Mouse (Mus musculus) spleen, postnatal 4 days (tissue): ENCODE data around the gene Ercc6l2.
"Not testable (repeated sequence)": the region's sequence is repeated elsewhere in the genome, so short reads cannot be mapped to it uniquely, and the experiment has no call there.

ENCODE experiments used
- DNase-seq, 2 experiments: peaks; one replicate each; pipeline ENCODE4 v3.0.0; 2022; ENCODE audit warnings: low spot score in 2 of 2

The Ercc6l2 gene

DNA sequence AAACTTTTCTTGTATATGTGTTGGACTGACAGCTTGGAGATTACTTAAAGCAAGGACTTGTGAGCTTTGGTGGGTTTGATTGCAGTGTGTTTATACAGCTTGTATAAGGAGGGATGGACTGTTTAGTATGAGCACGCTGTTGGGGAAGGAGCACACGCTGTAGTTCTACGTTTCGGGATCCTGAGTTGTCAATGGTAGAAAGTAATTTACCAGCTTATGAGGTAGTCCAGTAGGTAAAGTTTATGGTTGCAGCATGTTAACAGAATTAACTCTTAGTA lies 64.8 kb downstream of the Ercc6l2 start:
- no peak for DNase-seq

DNA sequence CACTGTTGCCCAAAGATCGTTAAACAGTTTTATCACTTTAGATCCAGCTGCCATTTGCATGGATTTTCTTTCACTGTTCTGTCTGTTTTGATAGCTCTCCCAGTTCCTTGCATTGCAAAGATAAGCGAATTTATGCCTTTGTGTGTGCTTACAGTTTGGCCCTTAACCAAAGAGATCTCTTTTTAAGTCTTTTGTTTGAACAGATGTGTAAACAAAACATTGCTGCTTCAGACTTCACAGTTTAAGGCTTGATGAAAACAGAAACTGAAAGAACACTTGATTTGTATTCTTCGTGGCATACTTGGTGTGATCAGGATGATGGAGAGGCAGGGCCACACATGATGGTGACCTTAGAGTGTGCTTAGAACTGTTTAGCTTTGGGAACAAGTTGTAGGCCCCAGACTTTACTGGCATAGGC lies 70.5 kb downstream of the Ercc6l2 start:
- peak in 1 of 2 experiments; percentile 38 for DNase-seq

DNA sequence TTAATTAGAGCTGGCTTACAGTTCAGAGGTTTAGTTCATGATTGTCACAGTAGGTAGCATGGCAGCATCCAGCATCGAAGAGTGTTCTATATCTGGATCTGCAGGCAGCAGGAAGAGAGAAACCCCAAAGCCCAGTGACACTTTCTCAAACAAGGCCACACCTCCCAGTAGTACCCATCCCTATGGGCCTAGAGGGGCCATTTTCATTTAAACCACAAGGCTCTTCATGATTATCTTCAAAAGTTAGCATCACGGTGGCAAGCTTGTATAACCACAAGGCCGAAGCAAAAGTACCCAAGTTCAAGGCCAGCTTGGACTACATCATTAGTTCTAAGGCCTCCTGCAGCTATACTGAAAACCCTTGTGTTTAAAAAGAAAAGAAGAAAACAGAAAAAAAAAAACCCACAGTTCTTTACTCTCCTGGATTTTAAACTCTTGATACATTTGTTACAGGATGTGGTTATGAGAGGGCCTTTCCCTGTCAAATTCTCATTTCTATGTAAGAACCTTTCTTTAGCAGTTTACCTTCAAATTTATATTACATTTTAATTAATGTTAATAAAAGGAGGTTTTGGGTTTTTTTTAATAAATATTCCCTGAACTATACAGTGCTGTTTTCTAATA lies 71.5 kb downstream of the Ercc6l2 start:
- DNase-seq: peak in 1 of 2 experiments; percentile 49

DNA sequence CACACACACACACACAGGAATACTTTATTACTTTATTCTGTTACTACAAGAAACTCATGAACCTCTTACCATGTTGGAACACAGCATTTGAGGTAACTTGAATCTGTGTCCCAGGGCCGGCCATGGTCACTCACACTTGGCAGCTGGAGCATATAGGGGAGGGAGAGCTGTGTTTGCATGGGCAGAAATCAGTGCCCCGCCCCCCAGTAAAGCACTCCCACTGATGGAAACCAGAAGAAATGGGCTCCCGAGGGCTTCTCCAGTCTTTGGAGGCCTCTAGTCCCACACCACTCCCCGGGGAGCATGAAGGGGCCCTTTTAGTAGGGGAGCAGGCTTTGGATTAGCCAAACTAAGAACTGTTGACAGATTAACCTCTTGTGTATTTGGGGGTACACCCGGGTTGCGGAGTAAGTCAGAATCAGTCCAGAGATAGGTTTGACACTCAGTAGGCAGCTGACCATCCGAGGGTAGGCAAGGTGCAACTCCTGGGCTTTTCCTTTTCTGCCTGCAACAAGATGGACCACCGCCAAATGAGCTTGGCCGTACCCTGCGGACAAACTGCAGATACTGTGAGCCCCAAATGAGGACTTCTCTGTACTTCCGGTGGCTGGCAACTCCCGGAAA lies 85.8 kb downstream of the Ercc6l2 start:
- peak in 1 of 2 experiments; percentile 14 for DNase-seq

DNA sequence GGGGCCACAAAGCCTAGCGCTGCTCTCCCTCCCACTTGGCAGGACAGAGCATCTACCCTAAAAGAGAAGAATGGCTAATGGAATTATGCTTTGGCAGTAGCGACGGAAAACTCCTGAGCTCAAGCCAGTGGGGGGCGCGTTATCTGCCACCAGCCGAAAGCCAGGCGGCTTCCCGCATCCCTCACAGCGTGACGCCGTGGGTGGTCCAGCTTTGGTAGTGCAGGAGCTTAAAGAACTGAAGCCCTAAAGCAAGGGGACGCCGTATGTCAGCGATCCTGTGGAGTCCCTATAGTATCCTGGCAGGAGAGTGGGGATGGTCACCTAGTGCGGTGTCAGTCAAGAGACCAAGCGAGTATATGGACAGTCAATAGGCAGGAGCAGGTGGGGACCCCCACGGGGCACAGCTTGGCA lies 86.3 kb downstream of the Ercc6l2 start:
- no peak for DNase-seq

DNA sequence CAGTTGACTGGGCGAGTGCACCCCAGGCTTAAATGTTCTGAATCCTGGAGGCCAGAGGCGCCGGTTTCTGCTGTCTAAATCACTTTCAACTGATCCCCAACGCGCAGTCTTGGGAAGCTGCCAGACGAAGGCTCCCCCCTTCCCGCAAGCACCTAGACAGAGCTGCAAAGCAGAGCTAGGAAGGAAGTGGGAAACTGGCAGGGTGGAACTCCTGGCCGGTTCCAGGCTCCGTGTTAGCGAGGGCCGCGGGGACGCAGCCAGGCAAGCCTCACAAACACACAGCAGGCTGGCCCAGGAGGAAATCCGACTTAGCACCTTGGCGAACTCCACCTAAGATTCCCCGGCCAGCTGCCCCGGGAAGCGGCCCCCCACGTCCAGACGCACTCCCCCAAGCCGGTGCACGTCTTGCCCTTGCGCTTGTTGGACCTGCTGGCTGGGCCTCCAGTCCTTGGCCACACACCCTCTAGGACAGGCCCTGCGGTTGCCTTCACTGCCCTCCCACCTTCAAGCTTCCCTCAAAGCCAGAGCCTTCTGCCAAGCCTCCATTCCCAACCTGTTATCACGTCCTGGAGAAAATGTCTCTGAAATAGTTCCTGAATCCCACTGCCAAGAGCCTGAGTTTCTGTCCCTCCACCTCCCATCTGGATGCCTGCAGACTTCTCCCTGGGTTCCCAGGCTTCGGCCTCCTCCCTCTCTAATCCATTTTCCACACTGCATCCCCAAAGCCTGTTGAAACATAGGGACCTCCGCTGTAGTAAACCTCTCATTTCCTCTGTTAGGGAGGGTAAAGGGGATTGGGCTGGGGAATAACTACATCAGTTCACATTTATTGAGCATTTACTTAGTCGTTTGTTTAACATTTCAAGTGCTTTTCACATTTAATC lies 86.9 kb downstream of the Ercc6l2 start:
- no peak for DNase-seq

DNA sequence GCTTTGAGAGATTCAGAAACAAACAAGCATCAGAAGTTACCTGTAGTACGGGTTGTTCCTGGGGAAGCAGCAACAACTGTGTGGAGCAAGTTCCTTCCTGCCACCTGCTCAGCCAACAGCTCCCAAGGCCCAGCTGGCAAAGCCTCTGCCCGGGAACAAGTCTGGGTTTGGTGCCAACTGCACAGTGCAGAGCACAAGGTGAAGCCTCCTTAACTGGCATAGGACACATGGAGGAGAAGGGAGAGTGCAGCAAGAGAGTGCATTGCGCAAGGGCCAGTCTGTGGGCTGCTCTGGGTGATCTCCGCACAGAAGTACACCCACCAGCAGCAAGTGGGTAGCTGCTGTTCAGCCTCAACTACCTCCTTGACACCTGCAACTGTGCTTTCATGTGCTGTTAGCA lies 91.5 kb downstream of the Ercc6l2 start:
- DNase-seq: no peak

DNA sequence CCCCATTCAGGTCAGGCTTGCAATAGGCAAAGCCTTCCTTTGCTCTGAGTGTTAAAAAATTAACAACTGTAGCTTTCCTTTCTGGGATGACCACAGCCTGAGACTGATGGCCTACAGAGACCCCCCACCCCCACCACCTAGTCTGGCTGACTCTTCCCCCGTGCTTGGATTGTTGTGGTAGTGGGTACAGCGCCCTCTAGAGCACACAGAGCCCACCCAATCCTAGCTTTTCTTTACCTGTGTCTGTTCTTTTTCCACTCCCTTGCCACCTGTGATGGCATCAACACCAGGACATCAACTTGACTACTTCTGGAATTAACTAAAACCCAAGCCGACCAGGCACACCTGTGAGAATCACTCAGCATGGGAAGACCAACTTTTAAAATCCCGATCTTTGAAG lies 92.4 kb downstream of the Ercc6l2 start:
- no peak for DNase-seq

DNA sequence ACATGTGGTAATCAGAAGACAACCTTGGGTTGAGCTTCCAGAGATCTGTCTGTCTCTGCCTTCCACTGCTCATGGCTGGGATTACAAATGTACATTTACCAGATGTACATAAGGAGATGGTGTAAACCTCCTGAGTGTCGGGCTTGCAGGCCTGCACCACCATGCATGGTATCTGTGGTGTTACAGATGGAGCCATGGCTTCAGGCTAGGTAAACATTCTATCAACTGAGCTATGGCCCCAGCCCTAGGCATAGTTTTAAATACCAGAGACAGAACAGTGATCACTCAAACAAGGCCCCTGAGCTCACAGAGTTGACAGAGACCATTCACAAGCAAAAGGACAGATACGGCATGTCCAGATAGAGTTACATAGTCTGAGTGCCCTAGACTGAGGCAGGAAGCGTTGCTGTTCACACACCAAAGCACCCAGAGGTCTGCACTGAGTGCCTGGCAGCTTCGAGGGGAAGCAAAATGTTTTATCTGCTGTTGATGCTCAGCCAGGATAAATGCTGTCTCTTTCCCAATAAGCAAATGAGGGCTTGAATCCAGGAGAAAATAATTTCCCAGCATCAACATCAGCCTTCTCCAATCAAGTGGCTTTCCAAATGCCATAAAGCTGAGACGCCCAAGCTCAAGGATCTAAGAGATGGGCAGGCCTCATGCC lies 95.2 kb downstream of the Ercc6l2 start:
- DNase-seq: no peak

DNA sequence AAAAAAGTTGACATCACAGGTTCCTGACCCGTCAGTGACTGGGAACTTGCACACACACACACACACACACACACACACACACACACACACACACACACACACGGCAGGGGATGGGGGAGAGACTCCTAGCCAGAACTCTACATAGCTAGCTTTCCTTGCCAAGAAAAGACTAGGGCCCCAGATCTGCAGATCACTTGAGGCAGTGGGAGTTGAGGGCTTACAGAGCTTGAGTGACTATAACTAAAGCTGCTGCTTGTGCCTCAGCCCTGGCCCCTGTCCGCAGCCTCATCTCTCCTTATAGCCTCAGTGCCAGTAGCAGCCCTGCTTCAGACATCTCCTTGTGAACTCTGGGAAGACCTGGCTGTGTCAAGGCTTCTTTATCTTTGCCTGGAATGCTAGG lies 96.6 kb downstream of the Ercc6l2 start:
- DNase-seq: no peak

DNA sequence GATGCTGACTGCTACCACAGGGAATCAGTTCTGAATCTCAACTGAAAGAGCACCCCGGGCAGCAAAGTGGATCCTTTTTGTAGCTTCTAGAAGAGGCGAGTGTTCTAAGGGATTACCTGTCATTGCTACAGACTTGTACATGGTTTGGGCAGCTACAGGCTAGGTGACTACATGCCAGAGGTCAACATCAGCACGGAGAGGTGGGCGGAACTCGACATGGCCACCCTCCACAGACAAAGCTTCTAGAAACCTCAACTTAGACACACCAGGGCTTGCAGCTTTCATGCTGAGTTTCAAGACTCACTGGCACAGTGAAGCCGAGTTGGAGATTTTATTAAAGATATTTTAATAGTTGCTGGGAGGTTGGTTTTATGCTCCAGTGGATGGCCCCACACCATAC lies 98.1 kb downstream of the Ercc6l2 start:
- no peak for DNase-seq

DNA sequence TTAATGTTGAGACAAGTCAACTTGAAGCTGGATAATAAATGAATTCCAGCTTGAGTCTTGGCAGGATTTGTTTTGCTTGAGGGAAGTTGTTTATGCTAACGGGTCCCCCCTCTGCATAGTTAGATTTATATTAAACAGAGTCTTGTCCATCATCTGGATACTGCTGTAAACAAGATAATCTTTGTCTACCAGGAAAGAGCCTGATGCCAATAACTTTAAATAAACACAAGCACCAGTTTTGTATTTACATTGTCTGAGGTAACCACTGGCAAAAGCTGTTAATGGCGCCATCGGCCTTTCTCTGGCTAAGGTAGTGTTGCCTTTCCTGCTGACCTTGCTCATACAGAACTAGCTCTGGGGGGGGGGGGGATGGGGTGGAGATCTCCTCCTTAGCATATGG lies 100.1 kb downstream of the Ercc6l2 start:
- DNase-seq: no peak

DNA sequence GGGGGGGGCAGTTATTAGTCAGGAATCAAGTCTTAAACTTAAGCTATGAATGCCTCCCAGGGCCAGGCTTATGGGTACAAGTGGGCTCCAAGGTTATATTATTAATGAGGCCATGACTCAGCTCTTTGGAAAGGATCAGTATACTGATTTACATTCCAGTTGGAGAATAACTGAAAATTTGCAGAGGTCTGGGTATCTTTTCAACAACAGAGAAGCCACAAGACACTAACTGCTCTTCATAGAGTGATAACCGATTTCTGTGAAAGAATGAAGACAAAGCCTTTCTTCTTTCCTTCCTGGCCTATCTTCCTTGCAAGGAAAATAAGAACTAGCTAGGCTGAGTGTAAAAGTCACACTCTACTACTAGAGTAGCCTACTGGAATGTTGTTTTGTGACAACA lies 100.6 kb downstream of the Ercc6l2 start:
- no peak for DNase-seq

DNA sequence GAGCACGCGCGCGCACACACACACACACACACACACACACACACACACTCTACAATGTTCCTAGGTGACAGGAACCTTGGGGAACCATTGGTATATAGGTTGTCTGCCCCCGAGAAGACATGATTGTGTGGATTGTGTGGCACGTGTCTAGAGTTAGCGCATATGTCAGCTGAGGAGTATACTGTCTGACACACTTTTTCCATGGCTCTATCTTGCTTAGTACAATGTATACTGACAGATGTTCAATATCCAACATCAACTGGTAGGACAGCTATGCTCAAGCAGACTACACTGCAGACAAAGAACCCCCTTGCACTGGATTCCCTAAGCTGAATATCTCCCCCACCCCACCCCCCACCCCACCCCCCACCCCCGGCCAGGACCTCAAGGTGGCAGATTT lies 101.5 kb downstream of the Ercc6l2 start:
- DNase-seq: no peak

DNA sequence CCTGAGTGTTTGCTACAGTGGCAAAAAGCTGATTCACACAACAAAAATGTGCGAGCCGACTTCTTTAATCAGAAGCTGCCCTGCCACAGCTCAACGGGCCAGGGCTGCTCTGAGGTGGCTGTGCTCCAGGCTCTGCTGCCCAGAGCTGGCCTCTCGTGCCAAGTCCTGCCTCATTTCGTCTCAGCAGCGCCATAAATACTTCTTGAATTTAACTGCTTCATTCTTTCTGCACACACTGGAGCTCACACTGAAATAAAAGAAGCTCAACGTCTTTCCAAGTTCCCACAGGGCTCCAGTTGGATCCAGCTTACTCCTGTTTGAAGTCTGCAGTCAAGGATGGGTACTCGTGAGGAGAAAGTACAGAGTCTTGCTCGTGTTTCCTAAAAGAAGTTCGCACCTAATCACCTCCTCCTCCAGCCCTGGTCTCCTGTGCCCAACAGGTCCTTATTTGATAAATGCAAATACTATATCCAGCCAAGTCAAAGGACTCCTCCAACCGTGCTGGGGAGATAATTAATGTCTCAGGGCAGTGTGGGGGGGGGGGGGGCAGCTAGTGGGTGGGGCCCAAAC lies 102.2 kb downstream of the Ercc6l2 start:
- DNase-seq: no peak

DNA sequence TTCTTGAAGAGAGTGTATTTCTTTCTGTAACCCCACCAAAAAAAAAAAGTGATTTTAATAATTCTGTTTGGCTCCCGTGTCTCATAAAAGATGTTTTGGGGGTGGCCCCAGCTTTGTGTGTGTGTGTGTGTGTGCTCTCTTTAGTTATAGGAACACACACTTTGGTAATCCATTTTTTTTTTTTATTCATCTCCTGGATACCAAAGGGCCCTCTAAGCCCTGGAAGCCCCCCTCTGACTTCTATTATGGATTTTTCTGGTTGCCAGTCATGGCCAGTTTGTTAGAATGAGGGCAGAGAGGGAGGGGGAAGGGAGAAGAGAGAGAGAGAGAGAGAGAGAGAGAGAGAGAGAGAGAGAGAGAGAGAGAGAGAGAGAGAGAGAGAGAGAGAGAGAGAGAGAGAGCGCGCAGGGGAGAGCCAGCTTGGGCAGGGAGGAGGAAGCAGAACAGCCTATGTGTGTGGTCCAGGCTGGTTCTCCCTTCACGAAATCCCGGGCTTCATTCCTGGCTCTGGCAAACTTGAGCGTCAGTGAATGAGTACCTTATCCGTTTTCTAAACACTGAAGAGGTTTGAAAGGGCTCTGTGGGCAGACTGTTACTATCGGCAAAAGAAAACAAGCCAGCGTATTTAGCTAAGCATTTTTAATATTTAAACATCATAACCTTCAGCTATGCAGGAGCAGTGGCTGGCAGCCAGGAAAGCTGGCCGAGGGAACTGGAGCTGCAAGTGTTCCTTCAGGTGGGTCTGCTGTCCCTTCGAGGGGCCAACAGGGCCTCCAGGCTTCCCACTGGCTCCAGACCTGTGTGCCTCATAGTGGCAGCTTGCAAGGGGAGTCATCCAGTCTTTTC lies 103.0 kb downstream of the Ercc6l2 start:
- DNase-seq: no peak

DNA sequence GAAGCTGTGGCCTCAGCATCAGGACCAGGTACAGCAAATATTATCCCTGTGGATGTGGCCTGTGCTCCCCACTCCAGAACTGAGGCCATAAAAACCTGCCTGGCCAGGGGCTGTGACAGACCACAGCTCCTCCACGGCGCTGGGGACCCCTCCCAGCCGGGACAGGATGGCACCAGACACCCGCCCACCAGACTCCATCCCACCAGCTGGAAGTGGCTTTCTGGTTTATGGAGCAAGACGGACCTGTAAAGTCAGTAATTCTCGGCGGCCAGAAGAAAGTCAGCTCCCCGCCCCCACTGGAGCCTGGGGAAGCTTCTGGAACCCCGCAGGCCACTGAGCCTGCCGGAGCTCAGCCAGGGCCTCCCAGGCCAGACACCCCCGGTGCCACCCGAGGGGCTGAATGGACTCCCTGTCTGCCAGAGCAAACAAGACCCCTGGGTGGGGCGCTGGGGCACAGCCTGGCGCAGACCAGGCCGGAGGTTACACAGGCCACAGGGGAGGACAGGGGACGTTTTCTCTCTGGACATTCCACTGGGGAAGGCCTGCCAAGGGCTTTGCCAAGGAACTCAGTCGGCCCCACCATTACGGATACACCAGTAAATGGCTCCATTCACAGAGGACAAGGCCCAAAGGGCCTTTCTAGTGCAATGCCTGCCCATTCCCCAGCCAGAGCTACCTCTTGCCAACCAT lies 103.8 kb downstream of the Ercc6l2 start:
- no peak for DNase-seq

DNA sequence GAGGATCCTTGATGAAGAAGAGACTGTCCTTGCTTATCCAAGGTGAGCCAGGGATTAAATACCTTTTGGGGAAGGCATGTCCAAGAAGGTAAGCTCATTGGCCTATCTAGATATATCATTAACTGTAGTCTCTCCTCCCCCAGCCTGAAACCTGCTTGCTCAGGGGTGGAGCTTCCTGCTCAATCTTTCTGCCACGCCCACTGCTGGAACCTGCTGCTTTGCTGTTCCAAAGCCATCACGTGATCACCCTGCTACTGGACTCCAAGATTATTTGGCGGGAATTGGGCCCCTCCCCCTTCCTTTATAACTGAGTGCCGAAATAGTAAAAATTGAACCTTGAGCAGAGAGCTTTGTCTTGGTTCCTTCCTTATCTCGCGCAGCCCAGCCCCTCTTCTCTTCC lies 109.0 kb downstream of the Ercc6l2 start:
- not testable (repeated sequence) for DNase-seq

DNA sequence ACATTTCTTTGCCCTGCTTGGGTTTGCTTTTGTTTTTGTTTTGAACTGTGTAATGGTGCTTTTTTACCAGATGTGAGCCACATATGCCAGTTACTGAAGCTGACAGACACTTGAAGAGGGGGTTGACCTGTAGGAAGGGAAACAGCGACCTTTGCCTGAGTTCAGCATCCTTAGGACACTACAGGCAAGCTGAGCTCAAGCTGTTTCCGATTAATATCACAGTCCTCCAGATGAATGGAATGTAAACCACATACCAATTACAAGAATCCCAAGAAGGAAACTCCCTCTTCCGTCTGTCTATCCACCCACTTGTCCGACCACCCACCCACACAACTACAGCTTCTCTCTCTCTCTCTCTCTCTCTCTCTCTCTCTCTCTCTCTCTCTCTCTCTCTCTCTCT lies 112.3 kb downstream of the Ercc6l2 start:
- no peak for DNase-seq

DNA sequence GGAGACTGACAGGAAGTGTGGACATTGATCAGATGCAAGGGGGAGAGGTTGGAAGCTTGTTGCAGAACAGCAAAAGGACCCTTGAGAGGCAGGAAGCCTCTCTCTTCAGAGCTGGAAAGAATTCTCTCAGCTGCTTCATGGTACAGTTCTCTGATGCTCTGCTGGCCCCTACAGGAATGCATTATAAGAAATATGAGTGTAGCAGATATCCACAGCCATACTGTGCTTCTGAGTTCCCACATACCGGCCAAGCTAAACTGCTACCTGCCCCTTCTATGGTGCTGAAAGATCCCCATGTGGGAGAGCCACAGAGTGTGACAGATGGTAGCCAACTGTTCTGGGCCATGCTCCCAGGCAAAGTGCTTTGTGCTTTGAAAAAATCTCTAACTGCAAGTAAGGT lies 114.3 kb downstream of the Ercc6l2 start:
- DNase-seq: no peak
